8 mouse cellular contexts compared by ENCODE assay signal in genomic region chr17:25184129-25184691, GRCm38 (mm10). TPM values are rescaled to one million over a fixed set of nuclear protein-coding genes. Genes with fewer than 3 reads are reported as not detected.
DNase-seq lines count a peak whose midpoint lies in the region; ATAC-seq lines count a peak whose summit lies in the region.

Gene BC003965, plus strand, starts transcription at chr17:25184554.

- DNase-seq in adipocyte (ENCODE audit: low spot score) = peak; percentile 99
- peak; percentile 100 for DNase-seq in embryo, embryonic 10 days (ENCODE audit: low spot score)
- peak; percentile 97 for DNase-seq in gastrocnemius, postnatal 10 days
- DNase-seq in induced T-regulatory cell, adult 2 months (ENCODE audit: low read depth) = peak; percentile 100
- DNase-seq in left cerebral cortex, adult 9 months (ENCODE audit: low spot score in 2 of 2) = peak; percentile 92 to 98
- DNase-seq in right cerebral cortex, postnatal 14 days = peak; percentile 98
- peak; percentile 98 for DNase-seq in urinary bladder, postnatal 36 days (ENCODE audit: low spot score in 2 of 2)

- ATAC-seq in megakaryocyte progenitor cell, adult 5-6 weeks (replicated peaks; ENCODE audit: poor library complexity) = peak; percentile 92

RNA-seq across cellular contexts. Expression of gene BC003965, which starts in this region (rescaled TPM):
- 10 to 100 TPM; 12.3 to 12.4 TPM for total RNA-seq in gastrocnemius, postnatal 10 days (2021)
- total RNA-seq in megakaryocyte progenitor cell, adult 5-6 weeks (2015) = 16.6 and 20.3 TPM in 2 replicates
- 7.0 and 11.5 TPM in 2 replicates for total RNA-seq in megakaryocyte progenitor cell, adult 5-6 weeks (2017)

Comparison
In these comparisons a context has a peak if more than half of its experiments do, and no peak if none do; other contexts are left out.
1. Peak in every context shown above with its lines: DNase-seq and ATAC-seq.